Mouse (Mus musculus): ENCODE results near the gene Epsti1. TPM values are rescaled to one million over a fixed set of nuclear protein-coding genes. Genes with fewer than 3 reads are reported as not detected.
"Not testable (repeated sequence)": the region's sequence is repeated elsewhere in the genome, so short reads cannot be mapped to it uniquely, and the experiment has no call there.

Epsti1 gene
- polyA plus RNA-seq, 1 experiment from 2014 or later: 0.25 TPM

GRCm38 (mm10) chr14:77877876-77878275 is 26.2 kb upstream of the Epsti1 start:
- not testable (repeated sequence) for H3K36me3 ChIP-seq; H3K27ac ChIP-seq; H3K27me3 ChIP-seq; H3K4me2 ChIP-seq; H3K9me3 ChIP-seq; H3K9ac ChIP-seq (replicated peaks); H3K4me1 ChIP-seq (replicated peaks); H3K4me3 ChIP-seq (replicated peaks); ATAC-seq (ENCODE audit: insufficient number of reproducible peaks, insufficient read depth, low FRiP score, low TSS enrichment, low read depth)
- 91% methylated on average over 2 of the region's 2 CpGs for WGBS

GRCm38 (mm10) chr14:77881998-77882397 is 22.0 kb upstream of the Epsti1 start:
- 76% methylated on average over 1 of the region's 1 CpGs for WGBS
- Histone ChIP-seq H3K4me2 (no peak overlapping the region), H3K4me3 (replicated peaks) (no peak overlapping the region), H3K4me1 (replicated peaks) (no peaks in the 10 kb centered on the region), H3K9ac (replicated peaks) (no peak overlapping the region), H3K27ac (no peak overlapping the region), H3K36me3 (no peaks in the 10 kb centered on the region), H3K9me3 (no peaks in the 10 kb centered on the region), H3K27me3 (no peaks in the 10 kb centered on the region)
- ATAC-seq (ENCODE audit: insufficient number of reproducible peaks, insufficient read depth, low FRiP score, low TSS enrichment, low read depth): no peak

GRCm38 (mm10) chr14:77882669-77883068 is 21.4 kb upstream of the Epsti1 start:
- no peak overlapping the region for H3K9ac ChIP-seq (replicated peaks)
- no peak overlapping the region for H3K4me2 ChIP-seq
- no peaks in the 10 kb centered on the region for H3K9me3 ChIP-seq
- H3K4me1 ChIP-seq (replicated peaks): no peaks in the 10 kb centered on the region
- no peaks in the 10 kb centered on the region for H3K36me3 ChIP-seq
- H3K4me3 ChIP-seq (replicated peaks): no peak overlapping the region
- no peak overlapping the region for H3K27ac ChIP-seq
- H3K27me3 ChIP-seq: no peaks in the 10 kb centered on the region
- no peak for ATAC-seq (ENCODE audit: insufficient number of reproducible peaks, insufficient read depth, low FRiP score, low TSS enrichment, low read depth)
- WGBS: 75% methylated on average over 6 of the region's 6 CpGs

- no peaks in the 10 kb centered on the region for H3K27me3 ChIP-seq
- H3K9ac ChIP-seq (replicated peaks): no peak overlapping the region
- ATAC-seq (ENCODE audit: insufficient number of reproducible peaks, insufficient read depth, low FRiP score, low TSS enrichment, low read depth): no peak
- H3K9me3 ChIP-seq: no peaks in the 10 kb centered on the region
- WGBS: 87% methylated on average over 3 of the region's 3 CpGs
- no peaks in the 10 kb centered on the region for H3K36me3 ChIP-seq
- no peak overlapping the region for H3K4me2 ChIP-seq
- no peak overlapping the region for H3K27ac ChIP-seq
- no peaks in the 10 kb centered on the region for H3K4me1 ChIP-seq (replicated peaks)
- H3K4me3 ChIP-seq (replicated peaks): no peak overlapping the region
Measured at GRCm38 (mm10) chr14:77886376-77886775, 17.7 kb upstream of the Epsti1 start.

GRCm38 (mm10) chr14:77886941-77887340 is 17.1 kb upstream of the Epsti1 start:
- H3K27me3 ChIP-seq: no peaks in the 10 kb centered on the region
- H3K9me3 ChIP-seq: no peaks in the 10 kb centered on the region
- no peaks in the 10 kb centered on the region for H3K4me1 ChIP-seq (replicated peaks)
- H3K4me3 ChIP-seq (replicated peaks): no peak overlapping the region
- H3K9ac ChIP-seq (replicated peaks): no peak overlapping the region
- WGBS: 91% methylated on average over 4 of the region's 4 CpGs
- H3K4me2 ChIP-seq: no peak overlapping the region
- no peak for ATAC-seq (ENCODE audit: insufficient number of reproducible peaks, insufficient read depth, low FRiP score, low TSS enrichment, low read depth)
- H3K27ac ChIP-seq: no peak overlapping the region
- H3K36me3 ChIP-seq: no peaks in the 10 kb centered on the region

- H3K4me2 ChIP-seq: no peak overlapping the region
- 85% methylated on average over 7 of the region's 7 CpGs for WGBS
- no peaks in the 10 kb centered on the region for H3K9me3 ChIP-seq
- no peaks in the 10 kb centered on the region for H3K36me3 ChIP-seq
- ATAC-seq (ENCODE audit: insufficient number of reproducible peaks, insufficient read depth, low FRiP score, low TSS enrichment, low read depth): no peak
- H3K4me1 ChIP-seq (replicated peaks): no peaks in the 10 kb centered on the region
- H3K4me3 ChIP-seq (replicated peaks): no peak overlapping the region
- H3K27ac ChIP-seq: no peak overlapping the region
- H3K27me3 ChIP-seq: no peaks in the 10 kb centered on the region
- H3K9ac ChIP-seq (replicated peaks): no peak overlapping the region
Measured at GRCm38 (mm10) chr14:77889911-77890310, 14.1 kb upstream of the Epsti1 start.

GRCm38 (mm10) chr14:77895951-77896350 is 8.1 kb upstream of the Epsti1 start:
- H3K4me2 ChIP-seq: no peak overlapping the region
- no peaks in the 10 kb centered on the region for H3K9me3 ChIP-seq
- H3K4me3 ChIP-seq (replicated peaks): no peak overlapping the region
- no peaks in the 10 kb centered on the region for H3K36me3 ChIP-seq
- H3K27me3 ChIP-seq: no peaks in the 10 kb centered on the region
- no peaks in the 10 kb centered on the region for H3K4me1 ChIP-seq (replicated peaks)
- WGBS: 88% methylated on average over 3 of the region's 3 CpGs
- no peak overlapping the region for H3K9ac ChIP-seq (replicated peaks)
- H3K27ac ChIP-seq: no peak overlapping the region
- no peak for ATAC-seq (ENCODE audit: insufficient number of reproducible peaks, insufficient read depth, low FRiP score, low TSS enrichment, low read depth)

GRCm38 (mm10) chr14:77902541-77902940 is 1.5 kb upstream of the Epsti1 start:
- H3K27me3 ChIP-seq: no peaks in the 10 kb centered on the region
- H3K9me3 ChIP-seq: no peaks in the 10 kb centered on the region
- no peak overlapping the region for H3K4me3 ChIP-seq (replicated peaks)
- H3K9ac ChIP-seq (replicated peaks): no peak overlapping the region
- H3K4me2 ChIP-seq: no peak overlapping the region
- 0 out of 2 replicates have a peak, but pooled peaks cover 3% of the 10 kb centered on the region for H3K4me1 ChIP-seq (replicated peaks)
- no peaks in the 10 kb centered on the region for H3K36me3 ChIP-seq
- no peak for ATAC-seq (ENCODE audit: insufficient number of reproducible peaks, insufficient read depth, low FRiP score, low TSS enrichment, low read depth)
- H3K27ac ChIP-seq: no peak overlapping the region
- WGBS: 87% methylated on average over 3 of the region's 3 CpGs

- Histone ChIP-seq H3K27me3 (no peaks in the 10 kb centered on the region), H3K9ac (replicated peaks) (no peak overlapping the region), H3K9me3 (no peaks in the 10 kb centered on the region), H3K4me2 (no peak overlapping the region), H3K4me3 (replicated peaks) (no peak overlapping the region), H3K36me3 (no peaks in the 10 kb centered on the region), H3K4me1 (replicated peaks) (0 out of 2 replicates have a peak, but pooled peaks cover 3% of the 10 kb centered on the region), H3K27ac (no peak overlapping the region)
- no peak for ATAC-seq (ENCODE audit: insufficient number of reproducible peaks, insufficient read depth, low FRiP score, low TSS enrichment, low read depth)
- 78% methylated on average over 5 of the region's 5 CpGs for WGBS
Measured at GRCm38 (mm10) chr14:77905466-77905865, 1.4 kb downstream of the Epsti1 start.

GRCm38 (mm10) chr14:77906586-77906985 is 2.5 kb downstream of the Epsti1 start:
- 0 out of 2 replicates have a peak, but pooled peaks cover 3% of the 10 kb centered on the region for H3K4me1 ChIP-seq (replicated peaks)
- no peak overlapping the region for H3K4me2 ChIP-seq
- H3K27me3 ChIP-seq: no peaks in the 10 kb centered on the region
- H3K4me3 ChIP-seq (replicated peaks): no peak overlapping the region
- 87% methylated on average over 5 of the region's 5 CpGs for WGBS
- no peaks in the 10 kb centered on the region for H3K9me3 ChIP-seq
- ATAC-seq (ENCODE audit: insufficient number of reproducible peaks, insufficient read depth, low FRiP score, low TSS enrichment, low read depth): no peak
- no peaks in the 10 kb centered on the region for H3K36me3 ChIP-seq
- H3K27ac ChIP-seq: no peak overlapping the region
- no peak overlapping the region for H3K9ac ChIP-seq (replicated peaks)

- H3K9ac ChIP-seq (replicated peaks): no peak overlapping the region
- no peaks in the 10 kb centered on the region for H3K36me3 ChIP-seq
- no peak for ATAC-seq (ENCODE audit: insufficient number of reproducible peaks, insufficient read depth, low FRiP score, low TSS enrichment, low read depth)
- H3K27me3 ChIP-seq: no peaks in the 10 kb centered on the region
- H3K4me1 ChIP-seq (replicated peaks): 0 out of 2 replicates have a peak, but pooled peaks cover under 1% of the 10 kb centered on the region
- no peak overlapping the region for H3K4me2 ChIP-seq
- no peak overlapping the region for H3K27ac ChIP-seq
- no peak overlapping the region for H3K4me3 ChIP-seq (replicated peaks)
- H3K9me3 ChIP-seq: no peaks in the 10 kb centered on the region
- WGBS: 91% methylated on average over 5 of the region's 5 CpGs
Measured at GRCm38 (mm10) chr14:77915776-77916175, 11.7 kb downstream of the Epsti1 start.

GRCm38 (mm10) chr14:77921641-77922040 is 17.6 kb downstream of the Epsti1 start:
- no peak overlapping the region for H3K27ac ChIP-seq
- no peak overlapping the region for H3K4me2 ChIP-seq
- H3K27me3 ChIP-seq: no peaks in the 10 kb centered on the region
- H3K9me3 ChIP-seq: no peaks in the 10 kb centered on the region
- ATAC-seq (ENCODE audit: insufficient number of reproducible peaks, insufficient read depth, low FRiP score, low TSS enrichment, low read depth): no peak
- WGBS: 91% methylated on average over 8 of the region's 8 CpGs
- H3K4me1 ChIP-seq (replicated peaks): peaks cover 10% of the 10 kb centered on the region
- H3K4me3 ChIP-seq (replicated peaks): no peak overlapping the region
- H3K9ac ChIP-seq (replicated peaks): no peak overlapping the region
- H3K36me3 ChIP-seq: no peaks in the 10 kb centered on the region

Data from limb, embryonic 12.5 days (tissue).